Mouse (Mus musculus): ENCODE results near the gene Acta2. TPM values are rescaled to one million over a fixed set of nuclear protein-coding genes. Genes with fewer than 3 reads are reported as not detected.

Gene Acta2
- polyA plus RNA-seq, 1 experiment, result 88.2 TPM

- no peak for DNase-seq
- Histone ChIP-seq H3K36me3 (ENCODE audit: control insufficient read depth, insufficient read depth, low read length) (no peaks in the 10 kb centered on the region), H3K4me1 (ENCODE audit: control insufficient read depth, insufficient read depth, low read length) (peaks cover 12% of the 10 kb centered on the region; the same call in 1 of the 2 replicates), H3K27ac (ENCODE audit: insufficient read depth, low read depth, low read length) (no peak overlapping the region), H3K4me3 (ENCODE audit: insufficient read depth, low read depth, low read length) (no peak overlapping the region), H3K27me3 (replicated peaks; ENCODE audit: control insufficient read depth, insufficient read depth, low read length) (no peaks in the 10 kb centered on the region; the same call in 1 of the 2 replicates)
- WGBS, result 62% methylated on average over 13 of the region's 13 CpGs
- TF ChIP-seq CTCF (conservative IDR thresholded peaks at IDR 0.05; ENCODE audit: insufficient read depth, insufficient read length, low read depth, low read length), result no peak
- no peak for TF ChIP-seq POLR2A (IDR thresholded peaks at IDR 0.05; ENCODE audit: low read depth, low read length)
Observed at GRCm38 (mm10) chr19:34287656-34288415, 32.4 kb upstream of the Acta2 start.

DNA sequence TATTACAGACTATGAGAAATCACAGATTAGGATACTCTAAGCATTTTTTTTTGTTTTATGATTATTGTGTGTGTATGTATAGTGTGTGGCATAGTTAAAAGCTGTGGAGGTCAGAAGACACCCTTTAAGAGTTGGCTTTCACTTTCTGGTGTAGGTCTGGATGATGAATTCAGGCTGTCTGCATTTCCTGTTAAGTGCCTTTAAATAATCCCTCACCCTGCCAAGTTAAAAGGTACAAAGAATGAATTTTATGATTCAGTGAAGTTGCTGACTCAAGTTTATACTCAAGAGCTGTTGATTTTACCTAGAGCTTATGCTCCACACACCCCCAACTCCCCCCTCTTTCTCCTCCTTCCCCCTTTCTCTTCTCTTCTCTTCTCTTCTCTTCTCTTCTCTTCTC lies 31.8 kb upstream of the Acta2 start:
- Histone ChIP-seq H3K27me3 (replicated peaks; ENCODE audit: control insufficient read depth, insufficient read depth, low read length) (no peaks in the 10 kb centered on the region; the same call in 1 of the 2 replicates), H3K36me3 (ENCODE audit: control insufficient read depth, insufficient read depth, low read length) (no peaks in the 10 kb centered on the region), H3K4me1 (ENCODE audit: control insufficient read depth, insufficient read depth, low read length) (peaks cover 12% of the 10 kb centered on the region; the same call in 1 of the 2 replicates), H3K27ac (ENCODE audit: insufficient read depth, low read depth, low read length) (no peak overlapping the region), H3K4me3 (ENCODE audit: insufficient read depth, low read depth, low read length) (no peak overlapping the region)
- no peak for DNase-seq
- TF ChIP-seq POLR2A (IDR thresholded peaks at IDR 0.05; ENCODE audit: low read depth, low read length) (no peak), CTCF (conservative IDR thresholded peaks at IDR 0.05; ENCODE audit: insufficient read depth, insufficient read length, low read depth, low read length) (no peak)

DNA sequence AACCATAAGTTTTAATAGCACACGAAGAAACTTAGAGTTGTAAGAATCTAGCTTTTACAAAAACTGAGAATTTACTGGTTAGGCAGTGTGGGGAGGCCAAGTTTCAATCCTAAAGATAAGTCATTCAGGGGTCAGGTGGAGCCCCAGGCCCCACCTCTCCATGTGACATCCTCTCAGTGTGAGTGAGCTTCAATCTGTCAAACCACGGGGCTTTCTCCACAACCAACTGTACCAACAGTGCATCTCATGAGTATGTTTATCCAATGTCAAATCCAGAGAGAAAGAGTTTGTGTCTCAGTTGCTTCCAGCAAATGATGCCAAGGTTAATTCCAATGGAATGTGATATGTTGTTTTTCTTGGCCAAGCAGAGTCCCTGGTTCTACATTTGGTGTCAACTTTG lies 29.4 kb upstream of the Acta2 start:
- no peaks in the 10 kb centered on the region; the same call in 1 of the 2 replicates for H3K27me3 ChIP-seq (replicated peaks; ENCODE audit: control insufficient read depth, insufficient read depth, low read length)
- no peak overlapping the region for H3K4me3 ChIP-seq (ENCODE audit: insufficient read depth, low read depth, low read length)
- no peak overlapping the region for H3K27ac ChIP-seq (ENCODE audit: insufficient read depth, low read depth, low read length)
- 41% methylated on average over 2 of the region's 2 CpGs for WGBS
- DNase-seq, result no peak
- TF ChIP-seq POLR2A (IDR thresholded peaks at IDR 0.05; ENCODE audit: low read depth, low read length), result no peak
- no peak for TF ChIP-seq CTCF (conservative IDR thresholded peaks at IDR 0.05; ENCODE audit: insufficient read depth, insufficient read length, low read depth, low read length)
- H3K4me1 ChIP-seq (ENCODE audit: control insufficient read depth, insufficient read depth, low read length), result peaks cover 7% of the 10 kb centered on the region; the same call in 1 of the 2 replicates
- no peaks in the 10 kb centered on the region for H3K36me3 ChIP-seq (ENCODE audit: control insufficient read depth, insufficient read depth, low read length)

DNA sequence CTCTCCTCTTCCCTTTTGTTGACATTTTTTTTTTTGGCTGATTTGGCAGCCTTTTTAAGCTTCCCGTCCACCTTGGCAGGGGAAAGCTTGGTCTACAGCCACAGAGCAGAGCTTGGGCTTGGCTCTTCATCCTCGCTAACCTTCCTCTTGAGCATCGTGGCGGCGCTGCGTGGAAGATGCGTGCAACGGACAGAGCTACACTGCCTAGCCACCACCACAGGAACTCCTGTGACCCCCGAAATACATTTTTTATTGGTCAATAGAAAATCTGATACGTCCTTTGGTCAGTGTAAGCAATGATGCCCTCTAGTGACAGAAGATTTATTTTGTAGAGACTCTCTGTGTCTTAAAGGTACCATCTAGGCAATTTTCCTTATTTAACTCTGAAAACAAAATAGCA lies 29.0 kb upstream of the Acta2 start:
- 39% methylated on average over 10 of the region's 10 CpGs for WGBS
- Histone ChIP-seq H3K27ac (ENCODE audit: insufficient read depth, low read depth, low read length) (peak overlapping the region; percentile 94), H3K36me3 (ENCODE audit: control insufficient read depth, insufficient read depth, low read length) (no peaks in the 10 kb centered on the region), H3K4me3 (ENCODE audit: insufficient read depth, low read depth, low read length) (peak overlapping the region; percentile 38; the same call in 1 of the 2 replicates), H3K27me3 (replicated peaks; ENCODE audit: control insufficient read depth, insufficient read depth, low read length) (no peaks in the 10 kb centered on the region), H3K4me1 (ENCODE audit: control insufficient read depth, insufficient read depth, low read length) (peaks cover 5% of the 10 kb centered on the region; the same call in 1 of the 2 replicates)
- peak; percentile 29; the same call in 1 of the 2 replicates for TF ChIP-seq CTCF (conservative IDR thresholded peaks at IDR 0.05; ENCODE audit: insufficient read depth, insufficient read length, low read depth, low read length)
- TF ChIP-seq POLR2A (IDR thresholded peaks at IDR 0.05; ENCODE audit: low read depth, low read length), result no peak
- DNase-seq, result peak; percentile 54

GRCm38 (mm10) chr19:34283614-34284013 lies 28.2 kb upstream of the Acta2 start:
- peaks cover 3% of the 10 kb centered on the region; the same call in 1 of the 2 replicates for H3K4me1 ChIP-seq (ENCODE audit: control insufficient read depth, insufficient read depth, low read length)
- H3K27ac ChIP-seq (ENCODE audit: insufficient read depth, low read depth, low read length), result peak overlapping the region; percentile 76
- TF ChIP-seq CTCF (conservative IDR thresholded peaks at IDR 0.05; ENCODE audit: insufficient read depth, insufficient read length, low read depth, low read length) (no peak), POLR2A (IDR thresholded peaks at IDR 0.05; ENCODE audit: low read depth, low read length) (no peak)
- no peaks in the 10 kb centered on the region; the same call in 1 of the 2 replicates for H3K27me3 ChIP-seq (replicated peaks; ENCODE audit: control insufficient read depth, insufficient read depth, low read length)
- H3K4me3 ChIP-seq (ENCODE audit: insufficient read depth, low read depth, low read length), result no peak overlapping the region
- no peaks in the 10 kb centered on the region for H3K36me3 ChIP-seq (ENCODE audit: control insufficient read depth, insufficient read depth, low read length)
- 68% methylated on average over 6 of the region's 6 CpGs for WGBS
- DNase-seq, result peak; percentile 71

DNA sequence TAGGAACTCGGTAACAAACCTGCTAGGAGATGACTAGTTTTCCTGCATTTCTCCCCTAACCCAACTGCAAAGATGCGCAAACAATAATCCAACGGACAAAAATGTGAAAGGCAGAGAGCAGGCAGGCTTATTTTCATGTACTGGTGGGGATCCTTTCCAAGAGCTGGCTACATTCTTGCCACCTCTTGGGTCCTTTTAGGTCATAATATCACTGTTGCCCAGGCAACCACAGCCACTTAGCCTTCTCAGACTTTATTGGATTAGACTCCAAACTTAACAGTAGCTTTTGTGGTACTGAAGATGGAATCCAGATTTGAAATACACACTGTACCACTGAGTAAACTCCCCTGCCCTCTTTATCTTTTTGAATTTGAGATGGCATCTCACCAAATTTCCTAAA lies 22.7 kb upstream of the Acta2 start:
- no peaks in the 10 kb centered on the region for H3K36me3 ChIP-seq (ENCODE audit: control insufficient read depth, insufficient read depth, low read length)
- no peaks in the 10 kb centered on the region; the same call in 1 of the 2 replicates for H3K27me3 ChIP-seq (replicated peaks; ENCODE audit: control insufficient read depth, insufficient read depth, low read length)
- no peaks in the 10 kb centered on the region for H3K4me1 ChIP-seq (ENCODE audit: control insufficient read depth, insufficient read depth, low read length)
- H3K27ac ChIP-seq (ENCODE audit: insufficient read depth, low read depth, low read length), result no peak overlapping the region
- TF ChIP-seq POLR2A (IDR thresholded peaks at IDR 0.05; ENCODE audit: low read depth, low read length) (no peak), CTCF (conservative IDR thresholded peaks at IDR 0.05; ENCODE audit: insufficient read depth, insufficient read length, low read depth, low read length) (no peak)
- no peak for DNase-seq
- WGBS, result 87% methylated on average over 3 of the region's 3 CpGs
- H3K4me3 ChIP-seq (ENCODE audit: insufficient read depth, low read depth, low read length), result no peak overlapping the region

DNA sequence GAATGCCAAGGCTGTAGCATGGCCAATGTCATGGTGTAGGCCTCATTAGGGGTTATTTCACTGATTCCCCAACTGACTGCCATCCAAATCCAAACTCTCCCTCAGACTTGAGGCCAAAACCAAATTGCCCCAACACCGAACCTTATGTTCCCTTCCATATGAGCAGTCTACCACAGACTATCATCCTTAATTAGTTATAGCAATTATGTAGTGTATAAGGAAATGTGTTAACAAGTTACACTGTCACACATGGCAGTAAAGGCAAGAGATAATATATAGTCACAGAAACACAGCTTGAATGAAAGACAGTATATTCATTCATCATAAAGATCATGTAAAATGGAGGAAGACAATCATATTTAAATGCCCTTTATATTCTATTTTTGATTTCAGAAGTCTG lies 17.7 kb upstream of the Acta2 start:
- Histone ChIP-seq H3K27me3 (replicated peaks; ENCODE audit: control insufficient read depth, insufficient read depth, low read length) (no peaks in the 10 kb centered on the region), H3K4me3 (ENCODE audit: insufficient read depth, low read depth, low read length) (no peak overlapping the region), H3K36me3 (ENCODE audit: control insufficient read depth, insufficient read depth, low read length) (no peaks in the 10 kb centered on the region), H3K27ac (ENCODE audit: insufficient read depth, low read depth, low read length) (no peak overlapping the region), H3K4me1 (ENCODE audit: control insufficient read depth, insufficient read depth, low read length) (no peaks in the 10 kb centered on the region)
- 100% methylated on average over 1 of the region's 1 CpGs for WGBS
- TF ChIP-seq POLR2A (IDR thresholded peaks at IDR 0.05; ENCODE audit: low read depth, low read length) (no peak), CTCF (conservative IDR thresholded peaks at IDR 0.05; ENCODE audit: insufficient read depth, insufficient read length, low read depth, low read length) (no peak)
- no peak for DNase-seq

Data from kidney, adult 2 months (tissue).